Mouse (Mus musculus) embryonic facial prominence, embryonic 13.5 days (tissue): Measurements from ENCODE around the gene Kl. TPM values are rescaled to one million over a fixed set of nuclear protein-coding genes. Genes with fewer than 3 reads are reported as not detected.

ENCODE experiments used
- ATAC-seq: fragments of 200-750 bp; cut with Nextera tagmentation; 2 replicates; pipeline ENCODE4 v1.8.0; 2017; ENCODE audit warnings: low read depth; ENCODE audit not compliant: insufficient number of reproducible peaks, insufficient read depth, low FRiP score, low TSS enrichment
- H3K27ac ChIP-seq: fragments of 300-500 bp; sonication (generic); 2 replicates; pipeline ENCODE4 v1.5.1; 2015; ENCODE audit warnings: moderate library complexity, mild to moderate bottlenecking, inconsistent platforms
- H3K27me3 ChIP-seq: fragments of 300-500 bp; sonication (generic); 2 replicates; pipeline ENCODE4 v1.6.1; 2015; ENCODE audit warnings: mild to moderate bottlenecking, inconsistent platforms
- H3K36me3 ChIP-seq: fragments of 300-500 bp; sonication (generic); 2 replicates; pipeline ENCODE4 v1.6.1; 2015; ENCODE audit warnings: mild to moderate bottlenecking, inconsistent platforms
- H3K4me1 ChIP-seq: fragments of 300-500 bp; sonication (generic); 2 replicates; pipeline ENCODE4 v1.6.1; 2015; ENCODE audit warnings: inconsistent platforms
- H3K4me2 ChIP-seq: fragments of 300-500 bp; sonication (generic); 2 replicates; pipeline ENCODE4 v1.6.1; 2015; ENCODE audit warnings: moderate library complexity, mild to moderate bottlenecking, inconsistent platforms
- H3K4me3 ChIP-seq: fragments of 300-500 bp; sonication (generic); 2 replicates; pipeline ENCODE4 v1.5.1; 2015; ENCODE audit warnings: mild to moderate bottlenecking, inconsistent platforms
- H3K9ac ChIP-seq: fragments of 300-500 bp; sonication (generic); 2 replicates; pipeline ENCODE4 v1.6.1; 2015; ENCODE audit warnings: mild to moderate bottlenecking, inconsistent platforms
- H3K9me3 ChIP-seq: fragments of 300-500 bp; sonication (generic); 2 replicates; pipeline ENCODE4 v1.6.1; 2016; ENCODE audit warnings: inconsistent platforms
- WGBS: fragments of 180-500 bp; shearing (Covaris S2); methylation state at CpG from one replicate; pipeline ENCODE4 v1.1.7; 2015; ENCODE audit warnings: mixed read lengths; 5-methylcytosine and 5-hydroxymethylcytosine counted together
- polyA plus RNA-seq: library from polyadenylated mRNA; unstranded; fragments of >200 nt; fragmentation: Nextera tagmentation; extraction: Ambion mirVana; gene quantifications from 2 replicates; pipeline ENCODE4 v1.2.1, GENCODE M21; 2015

Gene Kl
- polyA plus RNA-seq, 1 experiment from 2014 or later: 0.07 TPM

DNA sequence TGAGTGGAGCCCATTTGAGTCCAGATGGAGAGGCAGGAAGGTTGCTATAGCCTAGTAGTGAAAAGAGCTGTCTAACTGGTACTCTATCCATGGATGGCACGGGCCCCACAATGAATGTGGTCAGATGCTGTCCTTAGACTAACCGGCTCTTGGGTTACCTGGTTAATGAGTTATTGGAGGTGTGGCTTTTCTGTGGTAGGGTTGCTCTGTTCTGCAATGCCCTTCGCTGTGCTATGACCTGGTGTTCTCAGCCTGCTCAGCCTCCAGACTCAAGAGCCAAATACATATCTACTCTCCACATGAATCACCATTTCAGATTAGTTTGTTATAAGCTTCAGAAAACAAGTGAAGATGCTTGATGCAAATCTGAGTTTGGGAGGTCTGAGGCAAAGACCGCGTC lies 90.5 kb downstream of the Kl start:
- peaks cover 18% of the 10 kb centered on the region for H3K36me3 ChIP-seq
- peaks cover 17% of the 10 kb centered on the region for H3K4me1 ChIP-seq
- 95% methylated on average over 5 of the region's 5 CpGs for WGBS
- no peak overlapping the region for H3K4me2 ChIP-seq
- no peaks in the 10 kb centered on the region for H3K9me3 ChIP-seq
- ATAC-seq: no peak
- no peaks in the 10 kb centered on the region for H3K27me3 ChIP-seq
- no peak overlapping the region for H3K27ac ChIP-seq
- no peak overlapping the region for H3K9ac ChIP-seq
- no peak overlapping the region for H3K4me3 ChIP-seq
